Mouse (Mus musculus) CH12.LX (cell line): Measurements from ENCODE around the gene Crym. TPM values are rescaled to one million over a fixed set of nuclear protein-coding genes. Genes with fewer than 3 reads are reported as not detected.
A peak's percentile ranks its signal among the peaks of the same experiment; 100 is the strongest.

ENCODE experiments used
- DNase-seq: peaks from one replicate; pipeline ENCODE4 v3.0.0-alpha.2; 2013; ENCODE audit errors: extremely low read depth
- H3K27ac ChIP-seq: 2 replicates; pipeline ENCODE4 v1.5.1; 2012; ENCODE audit warnings: low read depth, mild to moderate bottlenecking, control low read depth, moderate library complexity; ENCODE audit not compliant: insufficient read depth
- H3K27me3 ChIP-seq: replicated peaks from 2 replicates; pipeline ENCODE3; 2012; ENCODE audit warnings: inconsistent platforms
- H3K36me3 ChIP-seq, 2 experiments: replicated peaks in 1 of 2; 2 replicates each; pipeline versions ENCODE3 to v1.6.1; 2012; ENCODE audit warnings: inconsistent platforms in 1 of 2, low read length in 1 of 2, mild to moderate bottlenecking in 1 of 2, mixed read lengths in 1 of 2, moderate library complexity in 1 of 2; ENCODE audit not compliant: control insufficient read depth in 1 of 2, insufficient read depth in 1 of 2
- H3K4me1 ChIP-seq, 2 experiments: 2 replicates each; pipeline ENCODE4 v1.6.1; 2012; ENCODE audit warnings: inconsistent platforms in 1 of 2, moderate library complexity in 1 of 2; ENCODE audit not compliant: insufficient read depth in 2 of 2, control insufficient read depth in 1 of 2
- H3K4me2 ChIP-seq: 2 replicates; pipeline ENCODE4 v1.6.1; 2012; ENCODE audit warnings: low read depth, mild to moderate bottlenecking, control low read depth; ENCODE audit not compliant: poor library complexity, insufficient read depth, severe bottlenecking
- H3K4me3 ChIP-seq, 3 experiments: fragments of 150-350 bp in 1 of 3; sonication (generic) in 1 of 3; replicated peaks in 1 of 3; 2 replicates each; pipeline versions ENCODE3 to v1.5.1; 2011 to 2012; ENCODE audit warnings: low read depth in 2 of 3, low read length in 2 of 3, mild to moderate bottlenecking in 2 of 3, moderate library complexity in 2 of 3, control low read depth in 1 of 3, improper control_type of control experiment in 1 of 3, inconsistent platforms in 1 of 3, mixed read lengths in 1 of 3; ENCODE audit not compliant: poor library complexity in 1 of 3
- H3K79me2 ChIP-seq: replicated peaks from 2 replicates; pipeline ENCODE4 v1.6.1; 2012; ENCODE audit warnings: mild to moderate bottlenecking, moderate library complexity; ENCODE audit not compliant: control insufficient read depth, poor library complexity, insufficient read depth, severe bottlenecking; ENCODE audit errors: extremely low read depth
- H3K9ac ChIP-seq: 2 replicates; pipeline ENCODE4 v1.6.1; 2012; ENCODE audit warnings: low read depth, mild to moderate bottlenecking, control low read depth, moderate library complexity; ENCODE audit not compliant: insufficient read depth
- H3K9me3 ChIP-seq: replicated peaks from 2 replicates; pipeline ENCODE3; 2012; ENCODE audit warnings: low read length, inconsistent platforms, mixed read lengths
- BHLHE40 ChIP-seq: IDR thresholded peaks from 2 replicates; pipeline ENCODE4 v1.6.1; 2011; ENCODE audit warnings: mild to moderate bottlenecking, low read depth, low read length, improper control_type of control experiment
- CHD2 ChIP-seq: IDR thresholded peaks from 2 replicates; pipeline ENCODE4 v1.6.1; 2011; ENCODE audit warnings: low read length, improper control_type of control experiment
- EP300 ChIP-seq: IDR thresholded peaks from 2 replicates; pipeline ENCODE4 v1.6.1; 2011; ENCODE audit warnings: low read length, improper control_type of control experiment
- HCFC1 ChIP-seq: IDR thresholded peaks from 2 replicates; pipeline ENCODE4 v1.6.1; 2012; ENCODE audit warnings: low read depth, mild to moderate bottlenecking, inconsistent platforms, low read length, improper control_type of control experiment
- JUN ChIP-seq: IDR thresholded peaks from 2 replicates; pipeline ENCODE4 v1.6.1; 2011; ENCODE audit warnings: low read depth, mild to moderate bottlenecking, low read length, improper control_type of control experiment, moderate library complexity; ENCODE audit not compliant: insufficient read depth
- KAT2A ChIP-seq: IDR thresholded peaks from 2 replicates; pipeline ENCODE4 v1.6.1; 2012; ENCODE audit warnings: low read length, improper control_type of control experiment, inconsistent platforms; ENCODE audit not compliant: insufficient replicate concordance
- MAX ChIP-seq: IDR thresholded peaks from 2 replicates; pipeline ENCODE4 v1.6.1; 2011; ENCODE audit warnings: low read length, improper control_type of control experiment
- MAZ ChIP-seq: IDR thresholded peaks from 2 replicates; pipeline ENCODE4 v1.6.1; 2012; ENCODE audit warnings: low read depth, mild to moderate bottlenecking, inconsistent platforms, low read length, improper control_type of control experiment, moderate library complexity
- MYC ChIP-seq: IDR thresholded peaks from 2 replicates; pipeline ENCODE4 v1.6.1; 2011; ENCODE audit warnings: low read depth, mild to moderate bottlenecking, improper control_type of control experiment, low read length
- NELFE ChIP-seq: IDR thresholded peaks from 2 replicates; pipeline ENCODE4 v1.6.1; 2011; ENCODE audit warnings: low read depth, low read length, improper control_type of control experiment
- POLR2A ChIP-seq: IDR thresholded peaks from 2 replicates; pipeline ENCODE4 v1.6.1; 2011; ENCODE audit warnings: low read depth, mild to moderate bottlenecking, improper control_type of control experiment, low read length
- ZKSCAN1 ChIP-seq: IDR thresholded peaks from 2 replicates; pipeline ENCODE4 v1.6.1; 2012; ENCODE audit warnings: low read depth, inconsistent platforms, low read length, improper control_type of control experiment, borderline replicate concordance
- ZNF384 ChIP-seq: IDR thresholded peaks from 2 replicates; pipeline ENCODE4 v1.6.1; 2012; ENCODE audit warnings: low read depth, low read length, improper control_type of control experiment, inconsistent platforms
- dilution Hi-C: fragments of 300-500 bp; cut with MboI; formaldehyde crosslinking; loops from 2 replicates; pipeline ENCODE4 v1.14.3; 2020; ENCODE audit warnings: low sequenced_read_pairs; ENCODE audit not compliant: extremely low pct_unique_long_range_greater_than_20kb, extremely low pct_ligation_motif_present
- in situ Hi-C: fragments of 300-500 bp; cut with MboI; formaldehyde crosslinking; loops from 3 replicates; pipeline ENCODE4 v1.14.3; 2019; ENCODE audit warnings: low sequenced_read_pairs, low pct_ligation_motif_present, low pct_unique_long_range_greater_than_20kb, mixed read lengths
- polyA plus RNA-seq: library from polyadenylated mRNA; unstranded; fragments of >175 nt; gene quantifications from 2 replicates; pipeline ENCODE4 v1.2.1, GENCODE M21; 2012; ENCODE audit warnings: low read depth; ENCODE audit not compliant: insufficient read length
- total RNA-seq, 2 experiments: library from RNA; depleted of rRNA; stranded (reverse); fragments of 300-350 nt in 1 of 2; fragments of >200 nt in 1 of 2; gene quantifications; 2 replicates each; pipeline ENCODE4 v1.2.3; 2012 to 2014

Gene Crym
- total and polyA plus RNA-seq, 3 experiments = not detected

- TF ChIP-seq ZNF384 (no peak), BHLHE40 (peak; percentile 48; the same call in 1 of the 2 replicates), ZKSCAN1 (no peak), MAX (no peak), EP300 (peak; percentile 87), JUN (peak; percentile 86), POLR2A (no peak), MYC (no peak), KAT2A (no peak)
Measured at GRCm38 (mm10) chr7:120150257-120150656, 51.7 kb downstream of the Crym start (continued).

- Histone ChIP-seq H3K27me3 (no peaks in the 10 kb centered on the region), H3K9me3 (no peaks in the 10 kb centered on the region), H3K9ac (no peak within 1 kb of the TSS), H3K36me3 (no peaks in the 10 kb centered on the region), H3K4me1 (peaks cover 0 to 16% of the 10 kb centered on the region in 2 experiments; a peak in 2 of 4 replicates), H3K4me3 (no peak within 1 kb of the TSS), H3K79me2 (no peaks in the 10 kb centered on the region), H3K27ac (no peak within 1 kb of the TSS), H3K4me2 (no peak within 1 kb of the TSS)
- dilution Hi-C loops = no loop called here
- no peak for DNase-seq
- in situ Hi-C loops = no loop called here
- TF ChIP-seq CHD2 (no peak), HCFC1 (no peak), MAZ (no peak)
Measured at GRCm38 (mm10) chr7:120145191-120145590, 56.7 kb downstream of the Crym start, which contains the start of gene Zp2. Zp2 (minus strand) TSS chr7:120145291.

GRCm38 (mm10) chr7:120142743-120143142 is 59.2 kb downstream of the Crym start:
- Histone ChIP-seq H3K36me3 (no peaks in the 10 kb centered on the region), H3K9ac (no peak overlapping the region), H3K79me2 (no peaks in the 10 kb centered on the region), H3K4me3 (no peak overlapping the region)
- in situ Hi-C loops = no loop called here
- no peak for DNase-seq
- TF ChIP-seq NELFE = no peak
- no peak for TF ChIP-seq BHLHE40
- TF ChIP-seq, all 38 proteins: peak for 0
- Histone ChIP-seq H3K27ac (no peak overlapping the region), H3K4me1 (peaks cover 0 to 8% of the 10 kb centered on the region in 2 experiments; a peak in 1 of 4 replicates), H3K9me3 (no peaks in the 10 kb centered on the region), H3K27me3 (no peaks in the 10 kb centered on the region), H3K4me2 (no peak overlapping the region)
- dilution Hi-C loops = no loop called here

Other genes starting within 250 kb of the Crym start
- gene Dnah3, start 106.8 kb downstream of the Crym start, total RNA-seq (2012; rRNA removed) = not detected in 2 replicates
- not detected in 2 replicates for gene Dnah3, start 106.8 kb downstream of the Crym start, total RNA-seq (2014; rRNA removed)
- gene Dnah3, start 106.8 kb downstream of the Crym start, polyA plus RNA-seq = not detected in 2 replicates
- gene Tmem159, start 99.8 kb downstream of the Crym start, total RNA-seq (2012; rRNA removed) = not detected in 2 replicates
- not detected in 2 replicates for gene Tmem159, start 99.8 kb downstream of the Crym start, total RNA-seq (2014; rRNA removed)
- not detected in 2 replicates for gene Tmem159, start 99.8 kb downstream of the Crym start, polyA plus RNA-seq
- gene Zp2, start 56.8 kb downstream of the Crym start, total RNA-seq (2012; rRNA removed) = 0.04 TPM in 1 of 2 replicates, not detected in the other
- gene Zp2, start 56.8 kb downstream of the Crym start, total RNA-seq (2014; rRNA removed) = not detected in 2 replicates
- not detected in 2 replicates for gene Zp2, start 56.8 kb downstream of the Crym start, polyA plus RNA-seq
- gene Anks4b, start 28.3 kb downstream of the Crym start, total RNA-seq (2012; rRNA removed) = not detected in 2 replicates
- not detected in 2 replicates for gene Anks4b, start 28.3 kb downstream of the Crym start, total RNA-seq (2014; rRNA removed)
- gene Anks4b, start 28.3 kb downstream of the Crym start, polyA plus RNA-seq = not detected in 2 replicates
- gene Abca14, start 1.9 kb upstream of the Crym start, total RNA-seq (2012; rRNA removed) = not detected in 2 replicates
- gene Abca14, start 1.9 kb upstream of the Crym start, total RNA-seq (2014; rRNA removed) = not detected in 2 replicates
- not detected in 2 replicates for gene Abca14, start 1.9 kb upstream of the Crym start, polyA plus RNA-seq
- not detected in 2 replicates for gene Abca15, start 126.6 kb upstream of the Crym start, total RNA-seq (2012; rRNA removed)
- not detected in 2 replicates for gene Abca15, start 126.6 kb upstream of the Crym start, total RNA-seq (2014; rRNA removed)
- gene Abca15, start 126.6 kb upstream of the Crym start, polyA plus RNA-seq = not detected in 2 replicates
- gene Abca16, start 207.5 kb upstream of the Crym start, total RNA-seq (2012; rRNA removed) = not detected in 2 replicates
- gene Abca16, start 207.5 kb upstream of the Crym start, total RNA-seq (2014; rRNA removed) = not detected in 2 replicates
- not detected in 2 replicates for gene Abca16, start 207.5 kb upstream of the Crym start, polyA plus RNA-seq